Mouse (Mus musculus) thymus, postnatal 10 days (tissue): ENCODE data around the gene Hist1h2bh.
A peak's percentile ranks its signal among the peaks of the same experiment; 100 is the strongest.
"Not testable (repeated sequence)": the region's sequence is repeated elsewhere in the genome, so short reads cannot be mapped to it uniquely, and the experiment has no call there.

Experiments
- DNase-seq, 2 experiments: peaks; one replicate each; pipeline ENCODE4 v3.0.0; 2021; ENCODE audit warnings: low spot score in 2 of 2

The Hist1h2bh gene

GRCm38 (mm10) chr13:23542999-23543607, at the start of gene Hist1h2bh:
Hist1h2bh (minus strand) TSS chr13:23543392.
- peak; percentile 73 to 79 for DNase-seq

DNA sequence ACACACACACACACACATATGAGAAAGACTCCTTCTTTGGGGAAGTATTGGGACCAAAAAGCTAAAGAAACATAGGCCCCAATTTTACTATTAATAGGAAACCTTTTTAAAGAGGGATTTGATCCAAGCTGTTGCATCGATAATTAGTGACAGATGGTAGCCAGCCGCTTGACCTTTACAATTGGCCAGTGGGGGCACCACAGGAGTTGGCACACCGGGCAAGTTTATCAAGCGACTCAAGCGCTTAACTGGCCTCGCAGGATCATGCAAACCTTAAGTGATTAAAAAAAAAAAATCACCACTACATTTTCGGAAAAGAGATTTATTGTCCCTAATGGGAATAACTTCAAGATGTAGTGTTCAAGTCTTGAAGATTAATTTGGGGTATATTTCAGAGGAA, 49.4 kb upstream of the Hist1h2bh start:
- DNase-seq: no peak

DNA sequence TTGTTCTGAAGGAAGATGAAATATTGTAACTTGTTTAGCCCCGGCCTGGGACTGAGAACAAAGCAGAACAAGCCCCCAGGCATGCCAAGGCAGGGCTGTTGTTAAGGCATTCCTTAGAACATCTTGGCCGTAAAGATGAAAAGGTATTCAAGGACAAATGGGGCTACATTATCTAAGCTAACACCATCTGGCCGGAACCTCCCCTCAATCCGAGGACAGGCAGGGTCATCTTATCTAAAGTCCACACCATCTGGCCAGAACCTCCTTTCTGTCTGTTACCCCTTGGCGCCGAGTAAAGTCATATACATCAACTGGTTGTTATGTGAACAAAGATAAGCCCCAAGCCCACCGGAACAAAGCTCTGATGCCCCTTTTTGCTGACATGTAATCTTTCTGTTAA, 48.7 kb upstream of the Hist1h2bh start:
- DNase-seq: not testable (repeated sequence)

DNA sequence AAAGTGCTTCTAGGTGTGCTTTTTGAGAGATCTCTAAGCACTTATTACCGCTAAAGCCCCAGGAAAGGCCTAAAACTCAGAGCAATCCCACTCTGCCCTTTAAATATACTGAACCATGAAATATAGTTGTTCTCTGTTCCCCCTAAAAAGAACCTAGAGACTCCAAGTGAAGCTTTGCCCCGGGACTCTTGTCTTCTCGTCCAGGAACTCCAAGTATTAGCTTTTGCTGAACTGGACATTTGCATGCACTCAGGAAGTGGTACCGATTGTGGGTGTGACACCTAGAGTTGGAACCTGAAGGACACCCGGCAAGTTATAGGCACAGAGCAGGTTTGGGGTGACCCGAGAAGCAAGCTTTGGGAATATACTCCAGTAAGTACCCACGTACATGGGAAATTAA, 48.0 kb upstream of the Hist1h2bh start:
- DNase-seq: no peak

- no peak for DNase-seq
These were observed 43.7 kb upstream of the Hist1h2bh start for GRCm38 (mm10) chr13:23586940-23587225.

DNA sequence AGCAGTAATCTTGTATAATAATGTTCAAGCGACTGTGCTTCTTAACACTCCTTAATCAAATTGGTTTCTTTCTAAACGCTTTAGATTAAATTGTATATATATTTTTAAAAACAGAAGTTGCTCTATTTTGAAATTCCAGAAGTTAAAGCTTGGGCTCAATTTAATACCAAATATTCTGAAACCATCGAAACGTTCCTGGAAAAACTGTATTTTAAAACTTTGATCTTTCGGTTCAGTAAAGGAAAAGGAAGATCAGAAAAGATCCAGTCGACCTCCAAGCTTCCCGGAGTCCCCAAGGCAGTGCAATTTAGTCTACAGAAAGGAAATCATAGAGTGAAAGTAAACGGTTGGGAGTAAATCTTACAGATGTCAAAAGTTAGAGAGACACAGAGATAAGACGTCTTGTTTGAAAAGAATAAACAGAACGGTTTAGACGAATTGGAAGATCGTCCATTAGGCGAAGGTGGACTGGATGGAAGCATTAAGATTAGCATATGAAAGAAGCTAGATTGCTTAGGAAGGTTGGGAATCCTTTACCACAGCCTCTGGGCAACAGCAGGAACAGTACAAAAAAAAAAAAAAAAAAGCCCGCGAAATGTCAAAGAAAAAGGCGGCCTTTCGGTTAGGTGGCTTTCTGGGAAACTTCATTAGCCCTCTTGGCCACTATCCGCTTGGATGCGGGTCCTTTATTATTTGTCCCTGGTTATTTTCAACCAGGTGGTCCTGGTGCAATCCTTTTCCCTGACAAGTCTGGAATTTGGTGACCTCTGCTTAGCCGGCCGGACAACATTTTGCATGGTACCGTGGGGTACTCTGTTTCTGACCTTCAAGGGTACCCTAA, 43.1 kb upstream of the Hist1h2bh start:
- no peak for DNase-seq

- DNase-seq: peak; percentile 76 to 80
These were observed 42.4 kb upstream of the Hist1h2bh start for GRCm38 (mm10) chr13:23585442-23586098.

DNA sequence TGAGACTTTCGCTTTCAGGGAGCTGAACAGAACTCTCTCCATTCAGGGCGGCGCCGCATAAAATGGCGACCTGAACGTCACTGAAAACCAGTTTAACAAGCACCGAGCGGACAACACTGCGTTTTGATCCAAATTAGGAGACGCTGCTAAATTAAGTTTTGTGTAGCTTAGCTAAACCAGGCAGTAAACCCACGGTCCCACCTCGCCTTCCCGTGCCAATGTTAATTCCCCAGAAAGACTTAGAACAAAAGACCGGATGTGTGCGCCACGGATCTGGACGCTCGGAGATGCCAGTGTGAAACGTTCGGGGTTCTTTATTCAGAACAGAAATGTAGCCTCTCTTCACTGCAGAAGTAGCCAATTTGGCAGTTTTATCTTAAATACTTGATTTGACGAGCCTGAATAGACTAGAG, 41.8 kb upstream of the Hist1h2bh start:
- peak; percentile 57 to 67 for DNase-seq

DNA sequence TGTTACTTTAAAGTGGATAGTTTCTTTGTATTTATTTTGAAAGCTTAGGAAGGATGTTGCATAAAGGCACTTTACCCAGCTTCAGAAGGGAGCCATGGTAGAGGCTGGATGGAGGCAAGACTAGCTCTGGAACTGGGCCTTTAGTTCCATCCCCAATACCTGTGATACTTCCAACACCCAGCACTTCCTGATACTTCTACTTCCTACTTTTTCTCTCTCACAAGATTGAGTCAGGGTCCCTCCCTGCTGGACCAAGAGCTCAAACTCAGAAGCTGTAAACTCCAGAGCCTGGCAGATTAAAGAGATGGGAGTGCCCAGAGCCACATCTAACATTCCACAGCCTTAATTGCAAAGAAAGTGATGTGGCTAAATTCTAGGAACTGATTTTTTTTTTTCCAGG, 41.1 kb upstream of the Hist1h2bh start:
- no peak for DNase-seq

- DNase-seq: no peak
These were observed 40.3 kb upstream of the Hist1h2bh start for GRCm38 (mm10) chr13:23583387-23584068.

- no peak for DNase-seq
These were observed 39.2 kb upstream of the Hist1h2bh start for GRCm38 (mm10) chr13:23582219-23583056.

GRCm38 (mm10) chr13:23581408-23582218, 38.4 kb upstream of the Hist1h2bh start, which contains the start of gene Hist1h4d:
Hist1h4d (plus strand) TSS chr13:23581598.
- peak; percentile 96 to 97 for DNase-seq

- no peak for DNase-seq
These were observed 34.6 kb upstream of the Hist1h2bh start for GRCm38 (mm10) chr13:23577835-23578234.

GRCm38 (mm10) chr13:23576906-23577639, 33.9 kb upstream of the Hist1h2bh start:
- no peak for DNase-seq

DNA sequence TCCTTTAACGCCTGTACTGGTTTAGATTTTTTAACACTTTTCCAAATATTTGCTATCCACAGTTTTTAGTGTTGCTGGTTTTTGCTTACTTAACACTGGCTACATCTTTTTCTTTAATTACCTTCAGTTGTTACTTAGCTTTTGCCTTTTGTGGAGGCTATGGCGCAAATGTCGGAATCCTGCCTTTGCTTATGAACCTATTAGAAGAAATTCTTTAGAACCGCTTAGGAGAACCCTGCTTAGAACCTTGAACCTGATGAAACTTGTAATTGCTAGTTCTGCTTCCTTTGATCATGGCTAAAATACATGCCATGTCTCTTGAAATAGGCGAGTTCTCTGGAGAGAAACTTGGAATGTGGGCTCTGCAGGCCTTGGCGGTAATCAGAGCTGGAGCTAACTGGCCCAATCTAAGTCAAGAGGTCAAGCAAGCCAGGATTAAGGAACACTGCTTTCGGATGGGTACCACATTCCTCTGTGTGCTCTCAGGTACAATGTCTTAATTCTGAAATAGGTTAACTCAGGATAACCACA, 33.2 kb upstream of the Hist1h2bh start:
- no peak for DNase-seq

GRCm38 (mm10) chr13:23575864-23576313, 32.7 kb upstream of the Hist1h2bh start:
- not testable (repeated sequence) for DNase-seq

- DNase-seq: peak in 1 of 2 experiments; percentile 60
These were observed 32.2 kb upstream of the Hist1h2bh start, which contains the start of gene Hist1h3d for GRCm38 (mm10) chr13:23575271-23575851. Hist1h3d (plus strand) TSS chr13:23575763.

GRCm38 (mm10) chr13:23574546-23575170, 31.5 kb upstream of the Hist1h2bh start:
- not testable (repeated sequence) for DNase-seq
